Mouse (Mus musculus) gonadal fat pad, adult 2 months (tissue): ENCODE data around the gene Trpm8. TPM values are rescaled to one million over a fixed set of nuclear protein-coding genes. Genes with fewer than 3 reads are reported as not detected.

Experiments
- DNase-seq: peaks from one replicate; pipeline ENCODE4 v3.0.0-alpha.2; 2012; ENCODE audit warnings: low read depth
- polyA plus RNA-seq: library from polyadenylated mRNA; depleted of rRNA; stranded (reverse); fragments of >200 nt; gene quantifications from 2 replicates; pipeline ENCODE4 v1.2.3, GENCODE M21; 2012; rRNA removed

Gene Trpm8
- polyA plus RNA-seq, 1 experiment, result not detected

GRCm38 (mm10) chr1:88432601-88433000 lies 155.1 kb downstream of the Trpm8 start:
- DNase-seq, result no peak

GRCm38 (mm10) chr1:88433096-88433883 lies 155.8 kb downstream of the Trpm8 start:
- no peak for DNase-seq

- DNase-seq, result no peak
Measured at GRCm38 (mm10) chr1:88434057-88434456, 156.6 kb downstream of the Trpm8 start.

- DNase-seq, result no peak
Measured at GRCm38 (mm10) chr1:88437206-88438126, 160.0 kb downstream of the Trpm8 start.

Other genes with a start within 250 kb of the Trpm8 start
- gene Ugt1a10, start 222.3 kb upstream of the Trpm8 start, polyA plus RNA-seq, result not detected in 2 replicates
- gene Ugt1a9, start 206.9 kb upstream of the Trpm8 start, polyA plus RNA-seq, result 0.14 and 0.23 TPM in 2 replicates
- 0.06 and 0.19 TPM in 2 replicates for gene Ugt1a8, start 189.8 kb upstream of the Trpm8 start, polyA plus RNA-seq
- 8.3 and 11.2 TPM in 2 replicates for gene Ugt1a7c, start 182.6 kb upstream of the Trpm8 start, polyA plus RNA-seq
- gene Ugt1a6b, start 174.4 kb upstream of the Trpm8 start, polyA plus RNA-seq, result 10.2 and 62.3 TPM in 2 replicates
- gene Ugt1a6a, start 142.9 kb upstream of the Trpm8 start, polyA plus RNA-seq, result 53.7 and 76.4 TPM in 2 replicates
- 0.13 and 0.27 TPM in 2 replicates for gene Ugt1a5, start 111.6 kb upstream of the Trpm8 start, polyA plus RNA-seq
- gene Ugt1a2, start 77.1 kb upstream of the Trpm8 start, polyA plus RNA-seq, result 0.16 TPM in 1 of 2 replicates, not detected in the other
- 4.1 and 6.9 TPM in 2 replicates for gene Dnajb3, start 71.9 kb upstream of the Trpm8 start, polyA plus RNA-seq
- 1.2 and 1.3 TPM in 2 replicates for gene Ugt1a1, start 65.7 kb upstream of the Trpm8 start, polyA plus RNA-seq
- 52.3 and 83.6 TPM in 2 replicates for gene Mroh2a, start 50.7 kb upstream of the Trpm8 start, polyA plus RNA-seq
- 67.1 and 68.4 TPM in 2 replicates for gene Hjurp, start within 50 bp of the Trpm8 start, polyA plus RNA-seq
- gene Spp2, start 129.3 kb downstream of the Trpm8 start, polyA plus RNA-seq, result 0.46 TPM in 1 of 2 replicates, not detected in the other
- 2.5 and 3.6 TPM in 2 replicates for gene Glrp1, start 232.4 kb downstream of the Trpm8 start, polyA plus RNA-seq